ENCODE assay signal across 18 mouse cellular contexts in the genomic region with DNA sequence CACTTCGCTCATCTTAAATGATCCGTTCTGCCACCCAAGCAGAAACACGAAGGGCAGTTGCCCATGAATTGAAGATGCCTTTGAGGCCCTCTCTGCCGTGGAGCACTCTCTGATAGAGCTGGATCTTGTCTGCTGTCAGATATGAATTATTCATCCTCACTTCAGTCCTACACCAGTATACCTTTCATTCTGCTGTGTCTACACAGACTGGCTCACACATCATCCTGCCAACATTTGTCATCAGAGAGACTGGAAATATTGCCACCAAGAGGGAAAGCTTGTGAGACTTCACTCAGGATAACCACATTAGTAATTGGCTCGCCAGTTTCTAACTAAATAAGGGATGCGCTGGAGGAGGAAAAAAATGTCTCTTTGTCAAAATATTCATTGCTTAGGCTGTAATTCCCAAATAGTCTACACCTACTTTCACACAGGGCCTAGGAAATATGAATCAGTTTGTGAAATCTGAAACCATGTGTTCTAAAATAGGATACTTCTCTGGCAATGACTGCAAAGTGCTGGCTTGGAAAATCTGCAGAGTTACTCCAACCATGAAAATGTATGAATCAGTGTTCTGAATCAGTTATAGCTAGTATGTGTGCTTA.
DNase-seq lines count a peak whose midpoint lies in the region; ATAC-seq lines count a peak whose summit lies in the region.
"Had no signal": no experiment of that assay in that cellular context is flagged by ENCODE, and none has a peak within 500 bp of the region (broad histone marks: within the 10 kb centered on the region; RNA-seq: fewer than 3 reads in every experiment).

No protein-coding gene starts in this region.

- H3K9ac ChIP-seq in forebrain, embryonic 16.5 days (replicated peaks; ENCODE audit: low read depth, low read length) = no peak overlapping the region
- no peak overlapping the region for H3K9ac ChIP-seq in forebrain, embryonic 13.5 days
- H3K9ac ChIP-seq: heart, embryonic 12.5 days; limb, embryonic 15.5 days had no signal

- 75% methylated on average over 6 of the region's 6 CpGs for WGBS in forebrain, embryonic 16.5 days
- 75% methylated on average over 6 of the region's 6 CpGs for WGBS in forebrain, embryonic 13.5 days

- no peaks in the 10 kb centered on the region for H3K9me3 ChIP-seq in forebrain, embryonic 16.5 days (ENCODE audit: control insufficient read depth, low read length)
- H3K9me3 ChIP-seq in forebrain, embryonic 13.5 days (replicated peaks) = no peaks in the 10 kb centered on the region
- H3K9me3 ChIP-seq: heart, embryonic 12.5 days; limb, embryonic 15.5 days had no signal

- H3K4me2 ChIP-seq in forebrain, embryonic 16.5 days (ENCODE audit: low read length) = no peak overlapping the region
- no peak overlapping the region for H3K4me2 ChIP-seq in forebrain, embryonic 13.5 days
- H3K4me2 ChIP-seq: heart, embryonic 12.5 days; limb, embryonic 15.5 days had no signal

- peak; percentile 54; the same call in 1 of the 2 replicates for ATAC-seq in forebrain, embryonic 16.5 days
- no peak for ATAC-seq in forebrain, embryonic 13.5 days
- no peak for ATAC-seq in activated CD4-positive, CD25-positive, alpha-beta regulatory T cell, adult 4 months
- ATAC-seq: Patski had no signal

- H3K36me3 ChIP-seq in forebrain, embryonic 16.5 days (ENCODE audit: control insufficient read depth, insufficient read depth) = no peaks in the 10 kb centered on the region
- no peaks in the 10 kb centered on the region for H3K36me3 ChIP-seq in forebrain, embryonic 13.5 days (ENCODE audit: poor library complexity, severe bottlenecking)
- H3K36me3 ChIP-seq: heart, embryonic 12.5 days; limb, embryonic 15.5 days had no signal

- H3K27ac ChIP-seq in forebrain, embryonic 16.5 days (ENCODE audit: low read length) = no peak overlapping the region
- no peak overlapping the region for H3K27ac ChIP-seq in forebrain, embryonic 13.5 days
- H3K27ac ChIP-seq: gastrocnemius, adult 2 months; limb, embryonic 15.5 days had no signal

- intact Hi-C loops in left cerebral cortex, postnatal 14 days (cut with DNase I) = no loop called here

- no peak overlapping the region for H3K4me3 ChIP-seq in forebrain, embryonic 16.5 days (replicated peaks; ENCODE audit: low read length)
- H3K4me3 ChIP-seq in forebrain, embryonic 13.5 days = no peak overlapping the region
- H3K4me3 ChIP-seq: erythroblast, embryonic 14.5 days; gastrocnemius, adult 2 months; heart, embryonic 12.5 days; limb, embryonic 15.5 days had no signal

- H3K27me3 ChIP-seq in forebrain, embryonic 16.5 days (replicated peaks; ENCODE audit: control insufficient read depth, insufficient read depth, low read length) = no peaks in the 10 kb centered on the region
- no peaks in the 10 kb centered on the region for H3K27me3 ChIP-seq in forebrain, embryonic 13.5 days
- H3K27me3 ChIP-seq: heart, embryonic 12.5 days; limb, embryonic 15.5 days; Patski had no signal

- no peaks in the 10 kb centered on the region for H3K4me1 ChIP-seq in forebrain, embryonic 16.5 days (replicated peaks; ENCODE audit: control insufficient read depth, insufficient read depth, low read length)
- H3K4me1 ChIP-seq in forebrain, embryonic 13.5 days = no peaks in the 10 kb centered on the region
- H3K4me1 ChIP-seq: heart, embryonic 12.5 days; limb, embryonic 15.5 days had no signal

- peak; percentile 21 to 47 for DNase-seq in left cerebral cortex, postnatal 14 days (ENCODE audit: low spot score in 2 of 2)
- no peak for DNase-seq in left cerebral cortex, adult 18-20 months (ENCODE audit: low spot score in 2 of 2)
- DNase-seq in NIH3T3 (ENCODE audit: low read depth) = peak; percentile 6
- DNase-seq in retina, embryonic 14.5 days (ENCODE audit: low spot score) = peak; percentile 34
- DNase-seq: adrenal gland, postnatal 25 days; cerebellum, adult 9-11 months; gastrocnemius, adult 2 months; heart, postnatal 4 days; kidney, adult 18-20 months; kidney, postnatal 14 days; thymus, postnatal 25 days had no signal

Comparison
In these comparisons a context has a peak if more than half of its experiments do, and no peak if none do; other contexts are left out.
1. DNase-seq: peak in left cerebral cortex, postnatal 14 days (2 of 2), NIH3T3 (single experiment) and retina, embryonic 14.5 days (single experiment); none in left cerebral cortex, adult 18-20 months (0 of 2).